Mouse (Mus musculus): Measurements from ENCODE around the gene Podn. TPM values are rescaled to one million over a fixed set of nuclear protein-coding genes. Genes with fewer than 3 reads are reported as not detected.

Gene Podn
- total RNA-seq, 2 experiments from 2014 or later, result 15.7 to 17.2 TPM

GRCm38 (mm10) chr4:108005328-108005727, 90.9 kb downstream of the Podn start:
- no peak for DNase-seq

GRCm38 (mm10) chr4:107999380-107999779, 96.9 kb downstream of the Podn start:
- peak; percentile 48 to 63 for DNase-seq

- DNase-seq, result peak; percentile 81 to 87
These were observed 97.5 kb downstream of the Podn start for GRCm38 (mm10) chr4:107998641-107999332.

GRCm38 (mm10) chr4:107996418-107996986, 99.7 kb downstream of the Podn start:
- DNase-seq, result no peak

GRCm38 (mm10) chr4:107995727-107996126, 100.5 kb downstream of the Podn start:
- no peak for DNase-seq

- DNase-seq, result no peak
These were observed 101.2 kb downstream of the Podn start for GRCm38 (mm10) chr4:107995011-107995410.

- no peak for DNase-seq
These were observed 104.4 kb downstream of the Podn start for GRCm38 (mm10) chr4:107991879-107992278.

GRCm38 (mm10) chr4:107990818-107991217, 105.4 kb downstream of the Podn start:
- no peak for DNase-seq

GRCm38 (mm10) chr4:107988931-107989330, 107.3 kb downstream of the Podn start:
- peak; percentile 53 to 63 for DNase-seq

GRCm38 (mm10) chr4:107986386-107987168, 109.7 kb downstream of the Podn start:
- no peak for DNase-seq

GRCm38 (mm10) chr4:107985812-107986211, 110.4 kb downstream of the Podn start:
- no peak for DNase-seq

GRCm38 (mm10) chr4:107984282-107984981, 111.8 kb downstream of the Podn start:
- DNase-seq, result peak; percentile 83 to 88

GRCm38 (mm10) chr4:107983717-107984116, 112.5 kb downstream of the Podn start:
- no peak for DNase-seq

GRCm38 (mm10) chr4:107980002-107980600, 116.1 kb downstream of the Podn start:
- no peak for DNase-seq

GRCm38 (mm10) chr4:107979530-107979929, 116.7 kb downstream of the Podn start:
- no peak for DNase-seq

- no peak for DNase-seq
These were observed 118.7 kb downstream of the Podn start for GRCm38 (mm10) chr4:107977593-107977992.

GRCm38 (mm10) chr4:107975004-107975403, 121.2 kb downstream of the Podn start:
- no peak for DNase-seq

- DNase-seq, result no peak
These were observed 121.7 kb downstream of the Podn start for GRCm38 (mm10) chr4:107974527-107974926.

- DNase-seq, result peak in 1 of 2 experiments; percentile 29
These were observed 125.1 kb downstream of the Podn start for GRCm38 (mm10) chr4:107971162-107971561.

- peak in 1 of 2 experiments; percentile 35 for DNase-seq
These were observed 126.5 kb downstream of the Podn start for GRCm38 (mm10) chr4:107969781-107970180.

- no peak for DNase-seq
These were observed 128.1 kb downstream of the Podn start, which contains the start of gene Slc1a7 for GRCm38 (mm10) chr4:107967966-107968682. Slc1a7 (plus strand) TSS chr4:107968332.

All from heart, adult 18-20 months (tissue).